Mouse (Mus musculus) left cerebral cortex, adult 8-10 months (tissue): ENCODE data around the gene T. TPM values are rescaled to one million over a fixed set of nuclear protein-coding genes. Genes with fewer than 3 reads are reported as not detected.
"Not testable (repeated sequence)": the region's sequence is repeated elsewhere in the genome, so short reads cannot be mapped to it uniquely, and the experiment has no call there.

Experiments
- DNase-seq, 2 experiments: peaks; one replicate each; pipeline ENCODE4 v3.0.0; 2022; ENCODE audit warnings: low spot score in 2 of 2
- total RNA-seq, 4 experiments: library from RNA; stranded (reverse); gene quantifications; 2 replicates each; pipeline ENCODE4 v1.2.4; 2022

The T gene
- total RNA-seq = not detected

DNA sequence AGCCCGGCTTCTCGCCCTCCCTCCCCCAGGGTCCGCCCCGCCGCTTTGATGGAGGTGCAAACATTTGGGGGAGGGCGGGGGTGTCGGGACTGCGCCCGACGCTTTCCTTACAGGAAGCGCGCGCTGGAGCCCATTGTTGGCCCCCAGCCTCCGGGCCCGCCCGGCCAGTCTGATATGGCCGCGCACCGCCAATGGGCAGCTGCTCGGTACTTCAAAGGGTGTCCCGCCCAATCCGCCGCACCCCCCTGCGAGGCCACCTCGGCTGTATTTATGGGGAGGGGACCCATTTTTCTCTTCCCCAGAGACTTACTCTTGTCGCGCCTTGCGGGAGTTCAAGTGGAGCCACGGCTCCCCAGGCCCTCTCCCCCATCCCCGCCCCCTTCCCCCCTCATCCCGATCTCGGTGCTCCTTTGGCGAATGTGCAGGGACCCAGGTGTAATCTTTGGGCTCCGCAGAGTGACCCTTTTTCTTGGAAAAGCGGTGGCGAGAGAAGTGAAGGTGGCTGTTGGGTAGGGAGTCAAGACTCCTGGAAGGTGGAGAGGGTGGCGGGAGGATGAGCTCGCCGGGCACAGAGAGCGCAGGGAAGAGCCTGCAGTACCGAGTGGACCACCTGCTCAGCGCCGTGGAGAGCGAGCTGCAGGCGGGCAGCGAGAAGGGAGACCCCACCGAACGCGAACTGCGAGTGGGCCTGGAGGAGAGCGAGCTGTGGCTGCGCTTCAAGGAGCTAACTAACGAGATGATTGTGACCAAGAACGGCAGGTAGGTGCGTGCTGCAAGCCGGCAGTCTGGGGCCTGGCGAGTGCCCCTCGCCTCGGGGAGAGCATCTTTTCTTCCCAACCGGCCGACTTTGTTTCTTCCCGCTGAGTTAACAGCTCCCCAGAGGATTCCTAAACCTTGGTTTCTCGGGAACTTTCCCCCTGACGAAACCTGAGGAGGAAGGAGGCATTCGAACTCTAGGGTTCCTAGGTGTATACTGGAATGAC is at the start of gene T:
Gene T (plus strand): TSS at position 446 of the 983 bp plus-strand sequence.
- DNase-seq = no peak

DNA sequence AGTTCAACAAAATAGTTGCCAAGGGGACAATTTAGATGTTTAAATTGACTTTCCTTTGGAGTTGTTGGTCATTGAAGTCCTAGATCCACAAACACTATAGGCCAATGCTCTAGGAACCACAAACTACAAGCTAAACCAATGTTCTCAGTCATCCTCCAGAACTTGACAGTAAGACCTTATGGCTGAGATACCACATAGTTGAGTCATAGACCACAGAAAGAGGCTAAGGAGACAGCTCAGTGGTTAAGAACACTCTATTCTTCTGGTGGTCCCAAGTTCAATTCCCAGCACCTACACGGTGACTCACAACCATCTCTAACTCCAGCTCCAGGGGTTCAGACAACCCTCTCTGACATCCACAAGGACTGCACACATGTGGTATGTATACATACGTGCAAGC is 48.8 kb upstream of the T start:
- no peak for DNase-seq

DNA sequence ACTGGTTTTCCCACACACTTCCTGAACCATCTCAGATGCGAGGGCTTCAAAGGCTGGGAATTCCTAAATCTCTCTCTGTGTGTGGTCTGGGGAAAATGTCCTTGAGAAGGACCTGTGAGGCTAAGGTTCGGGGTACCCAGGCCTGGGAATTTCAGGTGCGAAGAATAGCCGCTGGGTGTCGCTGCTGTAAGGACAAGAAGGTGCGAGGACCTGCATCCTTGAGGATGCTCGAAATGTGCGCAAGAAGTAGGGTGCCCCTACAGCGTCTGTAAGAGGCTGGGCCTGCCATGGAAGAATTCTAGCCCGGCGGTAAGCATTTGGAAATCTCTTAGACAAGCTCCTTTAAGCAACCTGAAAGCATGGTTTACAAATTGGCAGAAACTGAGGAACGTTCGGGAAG is 45.8 kb upstream of the T start:
- DNase-seq = peak in 1 of 2 experiments; percentile 56

DNA sequence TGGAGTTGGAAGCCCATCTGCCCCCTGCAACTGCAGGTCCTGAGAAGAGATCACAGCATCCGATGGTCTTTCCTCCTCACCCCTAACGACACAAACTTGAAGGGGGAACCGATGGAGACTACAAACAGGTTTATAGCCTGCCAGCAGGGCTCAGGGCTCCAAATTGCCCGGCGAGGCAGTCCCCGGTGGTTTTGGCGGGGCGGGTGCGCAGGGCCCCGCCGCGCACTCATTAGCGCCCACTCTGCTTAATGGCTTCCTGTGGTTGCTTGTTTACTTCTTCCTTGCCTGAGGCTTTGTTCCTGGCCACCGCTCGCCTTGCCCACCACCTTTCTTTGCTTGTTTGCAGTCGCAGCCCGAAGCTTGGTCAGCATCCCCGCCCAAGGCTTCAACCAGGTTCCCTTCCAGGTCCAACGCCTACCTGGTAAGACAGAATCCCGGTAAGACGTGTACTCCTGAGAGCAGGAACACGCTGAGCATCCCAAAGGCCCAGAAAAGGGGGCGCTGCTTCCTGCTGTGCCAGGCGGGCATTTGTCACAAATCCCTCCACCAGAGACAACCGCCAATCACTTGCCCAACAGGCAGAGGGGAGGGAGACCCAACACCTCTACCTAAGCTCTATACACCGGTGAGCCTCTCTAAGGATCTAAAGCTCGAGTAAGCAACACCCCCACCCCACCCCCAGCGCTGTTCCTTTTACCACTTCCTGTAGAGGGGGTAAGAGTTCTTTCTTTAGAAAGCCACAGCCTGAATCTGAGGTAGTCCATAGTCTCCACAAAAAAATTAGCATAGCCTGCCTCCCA is 45.0 kb upstream of the T start:
- no peak for DNase-seq

DNA sequence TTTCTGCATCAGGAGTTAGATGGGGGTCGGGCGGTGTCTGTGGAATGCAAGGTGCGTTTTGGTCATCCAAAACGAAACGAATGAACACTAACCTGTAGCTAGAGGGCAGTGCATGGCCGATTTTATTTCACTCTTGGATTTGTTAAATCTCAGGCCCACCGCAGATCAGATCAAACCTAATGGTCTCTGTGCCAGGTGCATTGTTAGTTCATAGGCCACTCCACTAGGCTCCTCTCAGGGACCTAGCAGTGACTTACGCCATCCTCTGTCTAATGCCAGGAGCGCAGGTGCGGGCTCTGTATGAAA is 44.5 kb upstream of the T start:
- DNase-seq = no peak

DNA sequence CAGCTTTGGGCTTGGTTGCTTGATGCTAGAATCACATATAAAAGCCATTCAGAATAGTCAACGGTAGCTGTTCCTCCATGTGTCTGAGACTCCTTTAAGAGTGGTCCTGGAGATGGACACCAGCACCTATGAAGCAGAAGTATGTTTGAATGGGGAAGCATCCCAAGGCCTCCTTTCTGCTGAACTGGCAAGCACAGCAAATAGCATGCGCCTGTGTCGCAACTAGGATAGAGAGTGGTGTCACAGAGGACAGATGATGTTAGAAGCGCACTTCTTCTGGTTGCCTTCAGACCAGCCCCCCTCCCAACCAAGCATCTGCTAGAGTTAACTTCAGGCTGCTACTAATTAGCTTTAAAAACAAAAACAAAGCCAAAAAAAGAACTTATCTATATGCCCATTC is 43.7 kb upstream of the T start:
- no peak for DNase-seq

DNA sequence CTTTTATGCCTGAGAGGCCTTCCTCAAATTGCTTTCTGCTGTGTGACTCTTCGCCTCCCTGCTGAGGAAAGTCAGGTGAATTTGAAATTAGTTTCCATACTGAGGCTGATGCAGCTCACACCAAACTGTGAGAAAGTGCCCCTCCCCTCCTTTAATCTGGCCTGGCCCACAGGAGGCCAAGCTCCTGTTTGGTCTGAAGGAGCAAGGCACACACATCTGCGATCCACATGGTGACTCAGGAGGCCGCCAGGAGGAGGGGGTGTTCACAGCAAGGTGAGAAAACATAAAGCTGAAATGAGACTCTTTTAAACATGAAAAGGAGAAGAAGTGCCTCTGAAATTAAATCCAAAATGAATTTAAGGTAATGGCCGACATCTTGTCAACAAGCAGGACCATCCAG is 37.9 kb upstream of the T start:
- no peak for DNase-seq

DNA sequence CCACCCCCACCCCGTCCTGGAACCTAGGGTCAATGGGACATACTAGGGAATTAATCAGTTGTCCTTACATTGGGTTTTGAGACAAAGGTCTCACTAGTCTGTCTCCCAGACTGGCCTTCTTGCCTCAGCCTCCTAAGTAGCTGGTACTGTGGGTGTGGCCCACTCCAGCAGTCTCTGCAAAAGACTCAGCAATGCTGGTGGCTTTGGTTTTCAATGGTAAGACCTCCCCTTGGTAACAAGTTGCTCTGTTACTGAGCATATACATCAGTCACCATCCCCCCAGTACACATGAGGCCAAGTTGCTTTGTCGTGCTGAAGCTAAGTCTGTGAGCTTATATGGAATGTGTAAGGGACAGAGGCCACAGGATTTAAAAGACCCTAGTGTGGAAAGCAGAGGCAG is 36.3 kb upstream of the T start:
- no peak for DNase-seq

DNA sequence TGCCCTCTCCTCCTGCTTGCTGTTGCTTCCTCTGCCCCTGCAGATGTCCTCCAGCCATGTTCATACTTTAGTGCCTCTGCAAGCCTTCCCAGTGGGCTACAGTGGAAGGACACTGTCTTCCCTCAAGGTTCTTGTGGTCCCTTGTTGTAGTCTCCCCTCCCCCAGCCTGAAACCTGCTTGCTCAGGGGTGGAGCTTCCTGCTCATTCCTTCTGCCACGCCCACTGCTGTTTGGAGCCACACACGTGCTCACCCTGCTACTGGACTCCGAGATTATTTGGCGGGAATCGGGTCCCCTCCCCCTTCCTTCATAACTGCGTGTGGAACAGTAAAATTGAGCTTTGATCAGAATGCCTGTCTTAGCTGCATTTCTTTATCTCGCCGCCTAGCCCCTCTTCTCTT is 30.3 kb upstream of the T start:
- not testable (repeated sequence) for DNase-seq

DNA sequence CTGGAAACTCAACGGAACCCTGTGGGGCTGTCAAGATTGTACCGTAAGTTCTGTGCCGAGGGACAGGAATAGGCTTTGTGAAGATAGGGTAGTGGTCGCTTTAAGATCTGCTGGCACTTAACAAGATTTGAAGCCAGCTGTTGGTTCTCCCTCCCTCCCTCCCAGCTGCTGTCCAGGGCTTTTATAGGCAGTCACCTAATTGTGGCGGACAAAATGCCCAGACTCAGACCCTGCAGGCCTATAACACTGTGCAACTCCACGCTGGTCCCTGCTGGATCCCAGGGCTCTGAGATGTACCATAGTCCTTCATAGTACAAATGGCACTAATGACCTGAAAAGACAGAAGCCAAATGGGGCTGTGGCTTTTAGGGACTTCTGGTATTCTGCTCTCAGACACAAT is 27.9 kb upstream of the T start:
- DNase-seq = no peak

DNA sequence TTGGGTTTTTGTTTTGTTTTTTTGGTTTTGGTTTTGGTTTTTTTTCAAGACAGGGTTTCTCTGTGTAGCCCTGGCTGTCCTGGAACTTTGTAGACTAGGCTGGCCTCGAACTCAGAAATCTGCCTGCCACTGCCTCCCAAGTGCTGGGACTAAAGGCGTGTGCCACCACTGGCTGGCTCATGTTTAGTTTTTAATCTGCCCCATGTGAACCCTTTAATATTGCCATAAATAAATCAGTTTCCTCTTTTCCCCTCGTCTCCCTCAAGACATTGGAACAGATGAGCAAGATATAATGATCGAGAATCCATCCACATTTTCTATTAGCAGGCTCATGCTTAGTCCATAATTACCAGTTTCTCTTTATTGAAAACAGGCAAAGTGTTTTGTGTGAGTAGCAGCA is 26.2 kb upstream of the T start:
- not testable (repeated sequence) for DNase-seq

DNA sequence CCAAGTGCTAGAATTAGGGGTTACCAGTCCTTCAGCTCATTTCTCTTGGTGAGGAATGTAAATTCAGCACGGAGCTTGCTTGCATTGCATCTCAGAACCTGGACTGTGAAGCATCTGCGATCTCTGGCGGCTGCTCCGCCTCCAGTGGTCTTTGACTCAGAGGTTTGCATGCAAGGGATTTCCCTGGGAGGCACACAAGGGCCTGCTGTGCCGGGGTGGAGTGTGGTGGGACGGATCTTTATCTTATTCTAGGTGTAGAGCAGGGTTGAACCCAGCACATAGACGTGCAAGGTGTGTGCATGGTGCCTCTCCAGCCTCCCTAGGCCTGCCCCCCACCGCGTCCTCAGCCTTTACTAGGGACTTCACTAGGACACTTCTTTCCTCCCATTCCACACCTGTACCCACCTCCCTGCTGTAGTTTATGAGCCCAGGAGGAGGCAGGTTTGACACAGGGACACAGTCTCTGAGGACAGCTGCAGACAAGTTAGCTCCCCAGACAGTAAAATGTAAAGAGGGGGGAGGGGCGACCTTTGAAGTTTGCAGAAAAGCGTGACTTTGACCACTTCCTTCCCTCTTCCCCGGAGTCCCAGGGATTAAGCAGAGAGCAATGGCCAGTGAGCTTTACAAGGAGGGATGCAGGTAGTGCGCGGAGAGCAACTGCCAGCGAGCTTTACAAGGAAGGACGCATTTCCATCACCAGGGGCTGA is 25.5 kb upstream of the T start:
- DNase-seq = no peak

DNA sequence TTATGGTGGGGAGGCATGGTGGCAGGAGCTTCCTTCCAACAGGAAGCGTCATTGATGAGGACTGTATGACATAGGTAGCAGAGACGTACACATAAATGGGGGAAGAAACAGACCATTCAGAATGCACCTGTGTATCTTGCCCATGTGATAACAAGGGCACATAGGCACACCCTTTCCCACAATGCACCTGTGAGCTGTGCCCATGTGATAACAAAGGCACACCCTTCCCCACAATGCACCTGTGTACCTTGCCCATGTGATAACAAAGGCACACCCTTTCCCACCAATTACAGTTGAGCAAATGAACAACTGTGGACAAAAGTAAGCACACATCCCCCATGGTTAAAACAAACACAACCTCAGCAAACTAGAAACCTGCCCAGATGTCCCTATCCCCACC is 23.9 kb upstream of the T start:
- DNase-seq = no peak

DNA sequence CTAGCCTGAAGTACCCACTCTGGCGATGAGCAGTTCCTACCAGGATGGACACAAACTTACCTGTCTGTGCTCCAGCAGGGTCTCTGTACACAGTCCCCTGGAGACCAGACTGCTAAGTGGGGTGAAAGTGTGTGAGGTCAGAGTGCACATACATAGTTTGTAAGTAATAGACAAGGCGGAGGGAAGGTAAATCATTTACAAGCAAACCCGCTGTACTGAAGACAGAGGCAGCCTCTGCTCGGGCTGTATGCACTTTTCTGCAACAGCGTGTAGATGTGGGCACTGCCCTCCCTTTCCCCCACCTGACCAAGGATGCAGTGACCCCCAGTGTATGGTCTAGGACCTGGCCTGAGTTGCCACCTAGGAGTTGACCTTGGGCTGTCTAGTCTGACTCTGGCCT is 20.6 kb upstream of the T start:
- DNase-seq = no peak

DNA sequence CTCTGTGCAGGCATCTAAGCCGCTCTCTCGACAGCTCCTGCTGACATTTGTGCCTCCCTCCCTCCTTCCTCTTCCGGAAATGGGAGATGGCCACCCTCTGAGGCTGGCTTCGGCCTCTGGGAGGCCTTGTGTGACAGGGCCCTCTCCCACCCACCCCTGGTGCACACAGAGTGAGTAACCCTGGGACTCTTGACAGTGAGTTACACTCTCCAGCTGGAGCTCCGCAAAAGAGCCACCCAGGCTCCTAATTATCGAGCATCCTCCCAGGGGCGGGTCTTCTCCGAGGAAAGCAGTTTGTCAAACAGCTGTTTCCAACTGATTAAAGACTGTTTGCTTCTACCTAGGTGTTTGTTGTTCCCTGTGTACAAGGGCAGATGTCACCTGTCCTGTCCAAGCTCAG is 18.7 kb upstream of the T start:
- no peak for DNase-seq

DNA sequence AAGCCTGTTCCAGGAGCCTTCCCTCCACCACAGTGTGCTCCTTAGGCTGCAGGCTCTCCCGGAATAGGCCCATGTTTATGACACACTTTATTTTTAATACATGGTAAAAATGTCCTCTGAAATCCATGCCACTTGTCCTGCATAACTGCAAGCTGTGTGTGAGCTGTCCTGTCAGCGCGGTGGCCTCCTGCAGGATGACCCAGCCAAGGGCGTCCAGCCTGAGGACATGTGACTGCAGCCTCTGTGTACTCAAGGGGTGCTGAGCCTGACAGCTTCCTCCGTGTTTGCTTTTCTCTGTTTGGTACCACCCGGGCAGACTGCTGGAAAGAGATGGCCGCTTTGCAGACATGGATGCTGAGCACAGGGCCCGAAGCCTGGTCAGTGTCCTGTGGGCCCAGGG is 17.4 kb upstream of the T start:
- DNase-seq = no peak

DNA sequence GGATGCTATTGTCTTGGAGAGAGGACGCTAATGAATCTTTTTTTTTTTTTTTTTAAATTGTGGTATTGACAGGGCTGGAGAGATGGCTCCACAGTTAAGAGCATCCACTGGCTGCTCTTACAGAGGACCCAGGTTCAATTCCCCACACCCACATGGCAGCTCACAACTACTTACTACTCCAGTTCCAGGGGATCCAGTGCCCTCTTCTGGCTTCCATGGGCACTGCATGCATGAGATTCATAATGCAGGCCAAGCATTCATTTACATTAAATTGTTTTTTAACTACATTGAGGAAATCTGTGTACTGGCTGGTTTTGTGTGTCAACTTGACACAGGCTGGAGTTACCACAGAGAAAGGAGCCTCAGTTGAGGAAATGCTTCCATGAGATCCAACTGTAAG is 13.5 kb upstream of the T start:
- DNase-seq = no peak

DNA sequence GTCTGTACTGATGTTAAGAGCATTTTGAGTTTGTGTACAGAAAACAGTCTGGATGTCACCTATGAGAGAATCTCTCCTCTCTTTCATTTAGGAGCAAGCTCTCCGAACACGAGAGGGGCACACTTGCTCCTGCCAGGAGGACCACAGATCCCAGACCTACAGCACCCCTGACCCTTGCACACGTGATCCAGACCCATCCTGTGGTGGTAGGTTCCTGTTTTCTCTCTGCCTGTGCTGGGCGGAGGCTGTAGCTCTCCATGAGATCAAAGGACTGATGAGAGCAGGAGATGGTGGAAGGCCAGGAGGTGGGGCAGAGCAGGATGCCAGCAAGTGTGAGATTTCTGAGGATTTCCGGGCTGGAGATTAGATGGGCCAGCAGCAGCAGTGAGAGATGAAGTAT is 12.7 kb upstream of the T start:
- no peak for DNase-seq

DNA sequence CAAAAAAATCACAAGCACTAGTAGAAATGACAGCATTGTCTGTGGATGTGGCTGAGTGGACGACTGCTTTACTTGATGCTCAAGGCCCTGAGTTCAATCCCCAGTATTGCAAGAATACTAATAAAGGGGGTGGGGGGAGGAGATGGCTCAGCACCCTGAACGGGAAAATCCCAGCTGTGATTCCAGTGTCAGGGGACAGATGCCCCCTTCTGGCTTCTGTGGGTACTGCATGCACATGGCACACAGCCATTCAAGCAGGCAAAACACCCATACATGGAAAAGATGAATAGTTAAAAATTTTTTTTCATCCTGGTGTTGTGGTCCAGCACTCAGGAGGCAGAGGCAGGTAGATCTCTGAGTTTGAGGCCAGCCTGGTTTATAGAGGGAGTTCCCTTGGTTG is 10.9 kb upstream of the T start:
- DNase-seq = no peak

DNA sequence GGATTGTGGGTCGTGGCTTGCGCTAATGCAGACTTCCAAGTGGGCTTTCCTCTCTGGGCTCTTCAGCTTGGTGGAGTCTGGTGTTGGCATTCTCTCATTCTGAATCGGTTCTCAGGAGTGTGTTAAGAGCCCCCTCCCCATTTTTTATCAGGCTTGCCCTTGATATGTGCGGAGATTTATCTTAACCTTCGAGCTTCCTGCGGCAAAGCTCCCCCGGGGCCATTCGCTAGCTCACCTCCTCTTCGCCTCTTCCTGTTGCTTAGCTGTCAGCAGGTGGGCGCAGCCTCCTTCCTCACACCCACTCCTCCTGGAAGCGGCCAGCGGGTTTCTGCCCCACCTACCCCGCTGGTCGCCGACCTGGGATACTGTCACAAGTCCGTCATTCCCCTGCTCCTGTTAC is 4.8 kb upstream of the T start:
- no peak for DNase-seq

DNA sequence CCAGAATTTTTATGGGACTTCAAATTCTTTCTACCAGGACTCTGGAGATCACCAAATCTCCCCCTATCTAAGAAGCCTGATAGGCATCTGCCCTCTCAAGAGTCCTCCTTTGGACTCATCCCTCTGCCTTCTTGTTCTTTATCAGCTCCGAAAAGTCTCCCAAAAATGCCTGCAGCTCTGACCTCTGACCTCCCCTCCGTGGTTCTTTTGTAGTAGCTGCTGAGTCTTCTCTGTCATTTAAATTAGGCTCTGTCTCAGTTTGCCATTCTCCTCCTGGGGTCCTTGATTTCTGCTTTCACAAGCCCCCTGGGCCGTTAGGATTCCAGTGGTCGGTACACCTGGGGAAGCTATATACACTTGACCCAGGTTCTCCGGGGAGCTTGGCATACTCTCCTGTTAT is 4.3 kb upstream of the T start:
- no peak for DNase-seq

DNA sequence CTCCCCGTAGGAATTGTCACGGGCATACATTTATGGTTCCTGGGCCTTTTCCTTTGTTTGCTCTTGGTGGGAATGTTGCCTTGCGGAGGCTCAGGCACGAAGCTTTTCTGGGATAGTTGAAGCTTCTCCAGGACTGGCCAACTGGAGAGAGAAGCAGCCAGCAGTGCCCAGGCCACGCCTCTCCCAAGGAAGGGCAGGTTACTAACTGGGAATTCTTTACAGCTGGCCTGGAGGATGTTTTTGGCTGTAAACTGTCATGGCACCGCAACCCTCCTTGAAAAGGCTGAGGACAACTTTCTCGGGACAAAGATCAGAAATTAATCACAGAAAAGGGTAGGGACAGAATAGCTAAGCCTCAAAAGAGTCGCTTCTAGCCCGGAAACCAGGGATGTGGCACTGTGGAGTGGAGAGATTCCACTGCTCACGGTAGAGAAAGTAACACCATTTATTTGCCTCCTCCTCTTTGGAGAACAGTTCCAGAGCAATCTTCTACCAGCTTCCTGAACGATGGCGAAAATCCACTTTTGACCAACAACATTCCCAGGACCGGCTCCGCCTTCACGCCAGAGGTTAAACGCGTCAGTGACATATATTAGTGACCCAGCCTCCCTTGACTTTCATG is 1.9 kb upstream of the T start:
- no peak for DNase-seq
